Mouse (Mus musculus) liver, embryonic 18 days (tissue): ENCODE results near the gene Rab11fip4. TPM values are rescaled to one million over a fixed set of nuclear protein-coding genes. Genes with fewer than 3 reads are reported as not detected.

Experiments used
- polyA plus RNA-seq: library from polyadenylated mRNA; depleted of rRNA; stranded (reverse); fragments of >200 nt; gene quantifications from 2 replicates; pipeline ENCODE4 v1.2.3, GENCODE M21; 2012; rRNA removed

Rab11fip4 gene
- 1.2 and 1.5 TPM in 2 replicates for polyA plus RNA-seq

GRCm38 (mm10) chr11:79590664-79591590 is at the start of gene Rab11fip4:
Gene Rab11fip4 (plus strand): TSS chr11:79591212.

Other genes starting within 250 kb of the Rab11fip4 start
- 0.04 and 0.09 TPM in 2 replicates for gene Omg, start 87.1 kb upstream of the Rab11fip4 start, polyA plus RNA-seq
- gene Evi2b, start 67.5 kb upstream of the Rab11fip4 start, polyA plus RNA-seq = 15.3 and 19.9 TPM in 2 replicates
- 0.77 and 0.84 TPM in 2 replicates for gene Evi2, start 60.6 kb upstream of the Rab11fip4 start, polyA plus RNA-seq
- 6.8 and 7.7 TPM in 2 replicates for gene Evi2a, start 60.6 kb upstream of the Rab11fip4 start, polyA plus RNA-seq